Mouse (Mus musculus) midbrain, embryonic 14.5 days (tissue): ENCODE measurements around the gene Cdiptos. TPM values are rescaled to one million over a fixed set of nuclear protein-coding genes. Genes with fewer than 3 reads are reported as not detected.

Experiments
- ATAC-seq: fragments of 200-750 bp; cut with Nextera tagmentation; 2 replicates; pipeline ENCODE4 v1.8.0; 2017; ENCODE audit warnings: moderate number of reproducible peaks, moderate library complexity; ENCODE audit not compliant: low FRiP score, low TSS enrichment
- DNase-seq: peaks from one replicate; pipeline ENCODE4 v3.0.0-alpha.2; 2015
- H3K27ac ChIP-seq: fragments of 300-500 bp; sonication (generic); replicated peaks from 2 replicates; pipeline ENCODE4 v1.5.1; 2014; ENCODE audit warnings: mild to moderate bottlenecking, low read depth, low read length, moderate library complexity
- H3K27me3 ChIP-seq: fragments of 300-500 bp; sonication (generic); 2 replicates; pipeline ENCODE4 v1.6.1; 2014; ENCODE audit warnings: low read length, control low read depth, mixed read lengths; ENCODE audit not compliant: control insufficient read depth, insufficient read depth
- H3K36me3 ChIP-seq: fragments of 300-500 bp; sonication (generic); 2 replicates; pipeline ENCODE4 v1.6.1; 2014; ENCODE audit warnings: low read length, control low read depth; ENCODE audit not compliant: control insufficient read depth, insufficient read depth
- H3K4me1 ChIP-seq: fragments of 300-500 bp; sonication (generic); 2 replicates; pipeline ENCODE4 v1.6.1; 2014; ENCODE audit warnings: mild to moderate bottlenecking, antibody characterized with exemption, low read length, control low read depth; ENCODE audit not compliant: control insufficient read depth, insufficient read depth
- H3K4me2 ChIP-seq: fragments of 300-500 bp; sonication (generic); 2 replicates; pipeline ENCODE4 v1.6.1; 2014; ENCODE audit warnings: mild to moderate bottlenecking, low read length, moderate library complexity
- H3K4me3 ChIP-seq: fragments of 300-500 bp; sonication (generic); replicated peaks from 2 replicates; pipeline ENCODE4 v1.5.1; 2014; ENCODE audit warnings: low read depth, low read length
- H3K9ac ChIP-seq: fragments of 300-500 bp; sonication (generic); replicated peaks from 2 replicates; pipeline ENCODE4 v1.6.1; 2014; ENCODE audit warnings: mild to moderate bottlenecking, low read length, moderate library complexity
- H3K9me3 ChIP-seq: fragments of 300-500 bp; sonication (generic); 2 replicates; pipeline ENCODE4 v1.6.1; 2016; ENCODE audit warnings: low read length, control low read depth, mixed read lengths; ENCODE audit not compliant: control insufficient read depth
- WGBS: fragments of 180-500 bp; shearing (Covaris S2); extraction: QIAGEN DNeasy Blood & Tissue Kit; methylation state at CpG from one replicate; pipeline ENCODE4 v1.1.7; 2014; 5-methylcytosine and 5-hydroxymethylcytosine counted together
- polyA plus RNA-seq: library from polyadenylated mRNA; unstranded; fragments of >200 nt; fragmentation: Nextera tagmentation; extraction: Ambion mirVana; gene quantifications from 2 replicates; pipeline ENCODE4 v1.2.1, GENCODE M21; 2014

The Cdiptos gene
- polyA plus RNA-seq, 1 experiment from 2014 or later: 1.3 TPM

DNA sequence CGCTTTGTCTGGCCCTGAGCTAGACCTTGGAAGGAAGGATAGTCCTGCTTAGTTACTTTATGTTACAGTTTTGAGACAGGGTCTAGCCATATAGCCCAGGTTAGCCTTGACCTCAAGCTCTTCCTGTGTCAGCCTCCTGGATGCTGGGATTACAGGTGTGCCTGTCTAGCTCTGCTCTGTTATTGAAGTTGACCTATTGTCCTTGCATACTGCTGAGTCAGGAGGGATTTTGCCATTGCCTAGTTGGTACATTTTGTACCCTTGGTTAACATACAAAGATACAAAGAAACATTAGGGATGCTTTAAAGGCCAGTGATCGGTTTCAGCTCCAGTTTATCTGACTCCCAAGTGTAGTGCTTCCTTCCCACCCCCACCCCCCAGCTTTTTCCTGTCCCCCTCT lies 43.2 kb downstream of the Cdiptos start:
- no peaks in the 10 kb centered on the region for H3K9me3 ChIP-seq
- ATAC-seq: no peak
- 85% methylated on average over 2 of the region's 2 CpGs for WGBS

DNA sequence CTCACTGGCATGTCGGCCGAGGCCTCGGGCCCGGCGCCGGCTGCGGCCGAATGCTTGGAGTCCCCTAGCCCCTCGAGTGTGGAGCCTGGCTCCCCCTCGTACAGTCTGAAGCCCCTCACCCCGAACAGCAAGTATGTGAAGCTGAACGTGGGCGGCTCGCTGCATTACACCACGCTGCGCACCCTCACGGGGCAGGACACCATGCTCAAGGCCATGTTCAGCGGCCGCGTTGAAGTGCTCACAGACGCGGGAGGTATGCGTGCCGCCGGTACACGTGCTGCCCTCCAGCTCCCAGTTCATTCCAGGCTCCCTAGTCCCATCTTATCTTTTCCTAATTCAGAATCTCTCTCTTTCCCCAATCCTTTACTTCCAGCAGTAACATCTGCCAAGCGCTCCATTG lies 46.9 kb downstream of the Cdiptos start:
- H3K4me1 ChIP-seq: peaks cover 10% of the 10 kb centered on the region
- H3K9ac ChIP-seq: peak overlapping the region; percentile 80
- no peak for DNase-seq
- peak; percentile 79 for ATAC-seq
- WGBS: under 1% methylated on average over 27 of the region's 27 CpGs
- peak overlapping the region; percentile 94 for H3K4me2 ChIP-seq
- peak overlapping the region; percentile 80 for H3K27ac ChIP-seq
- H3K9me3 ChIP-seq: no peaks in the 10 kb centered on the region
- H3K27me3 ChIP-seq: no peaks in the 10 kb centered on the region
- peaks cover 22% of the 10 kb centered on the region for H3K36me3 ChIP-seq
- peak overlapping the region; percentile 90 for H3K4me3 ChIP-seq

More for the DNA sequence above, 43.2 kb downstream of the Cdiptos start:
- H3K27me3 ChIP-seq: no peaks in the 10 kb centered on the region
- no peak overlapping the region for H3K27ac ChIP-seq
- H3K4me1 ChIP-seq: peaks cover 10% of the 10 kb centered on the region
- no peak overlapping the region for H3K4me2 ChIP-seq
- peaks cover 51% of the 10 kb centered on the region for H3K36me3 ChIP-seq
- no peak overlapping the region for H3K9ac ChIP-seq
- no peak overlapping the region for H3K4me3 ChIP-seq
- DNase-seq: no peak

DNA sequence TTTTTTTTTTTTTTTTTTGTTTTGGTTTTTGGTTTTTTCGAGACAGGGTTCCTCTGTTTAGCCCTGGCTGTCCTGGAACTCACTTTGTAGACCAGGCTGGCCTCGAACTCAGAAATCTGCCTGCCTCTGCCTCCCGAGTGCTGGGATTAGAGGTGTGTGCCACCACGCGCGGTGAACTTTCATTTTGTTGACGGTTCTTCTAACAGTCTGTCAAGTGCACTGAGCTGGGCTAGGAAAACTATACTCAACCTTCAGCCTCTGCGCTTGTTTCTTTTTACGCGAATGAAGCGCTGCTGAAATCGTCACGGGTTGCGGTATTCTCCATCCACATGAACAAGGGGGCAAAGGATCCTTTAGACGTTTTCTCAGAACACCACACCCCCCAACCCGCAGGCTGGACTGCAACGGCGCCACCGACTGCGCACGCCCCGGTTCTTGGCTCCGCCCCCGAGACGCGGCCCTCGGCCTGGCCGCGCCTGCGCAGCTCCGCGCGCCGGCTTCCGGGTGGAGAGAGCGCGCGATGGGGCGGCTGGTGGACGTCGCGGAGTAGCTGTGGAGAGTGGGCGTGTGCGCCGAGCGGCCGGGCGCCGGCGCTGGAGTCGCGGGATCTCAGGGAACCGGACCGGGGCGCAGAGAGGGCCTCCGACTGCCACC lies 47.4 kb downstream of the Cdiptos start, which contains the start of gene Kctd13:
TSS of gene Kctd13 (plus strand) at position 496 of the 654 bp plus-strand sequence.
- Histone ChIP-seq H3K36me3 (peaks cover 18% of the 10 kb centered on the region), H3K27ac (peak within 1 kb of the TSS; percentile 80), H3K9ac (peak within 1 kb of the TSS; percentile 80), H3K4me1 (peaks cover 10% of the 10 kb centered on the region), H3K4me2 (peak within 1 kb of the TSS; percentile 94), H3K27me3 (no peaks in the 10 kb centered on the region), H3K9me3 (no peaks in the 10 kb centered on the region), H3K4me3 (peak within 1 kb of the TSS; percentile 90)
- WGBS: 4% methylated on average over 55 of the region's 56 CpGs
- ATAC-seq: peak; percentile 94
- DNase-seq: peak; percentile 97

DNA sequence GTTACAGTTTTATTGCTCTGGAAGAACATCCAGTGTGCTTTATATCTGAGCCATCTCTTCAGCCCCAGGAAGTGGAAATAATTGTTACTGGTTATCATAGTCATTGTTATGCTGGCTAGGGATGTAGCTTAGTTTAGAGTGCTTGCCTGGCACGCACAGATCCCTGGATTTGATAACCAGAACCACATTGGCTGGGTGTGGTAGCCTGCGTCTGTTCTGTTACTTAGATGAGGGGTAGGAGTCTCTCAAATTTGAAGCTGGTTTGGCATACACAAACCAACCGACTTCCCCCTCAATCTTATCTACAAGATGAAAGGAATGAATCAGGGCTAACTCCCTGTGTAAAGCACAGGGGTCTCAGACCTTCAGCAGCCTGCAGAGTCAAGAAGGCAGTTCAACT lies 49.6 kb downstream of the Cdiptos start:
- no peaks in the 10 kb centered on the region for H3K9me3 ChIP-seq
- no peak overlapping the region for H3K9ac ChIP-seq
- no peak for ATAC-seq
- H3K27me3 ChIP-seq: no peaks in the 10 kb centered on the region
- peaks cover 2% of the 10 kb centered on the region for H3K36me3 ChIP-seq
- peaks cover 20% of the 10 kb centered on the region for H3K4me1 ChIP-seq
- no peak for DNase-seq
- H3K4me3 ChIP-seq: no peak overlapping the region
- WGBS: 64% methylated on average over 3 of the region's 3 CpGs
- no peak overlapping the region for H3K4me2 ChIP-seq
- no peak overlapping the region for H3K27ac ChIP-seq

DNA sequence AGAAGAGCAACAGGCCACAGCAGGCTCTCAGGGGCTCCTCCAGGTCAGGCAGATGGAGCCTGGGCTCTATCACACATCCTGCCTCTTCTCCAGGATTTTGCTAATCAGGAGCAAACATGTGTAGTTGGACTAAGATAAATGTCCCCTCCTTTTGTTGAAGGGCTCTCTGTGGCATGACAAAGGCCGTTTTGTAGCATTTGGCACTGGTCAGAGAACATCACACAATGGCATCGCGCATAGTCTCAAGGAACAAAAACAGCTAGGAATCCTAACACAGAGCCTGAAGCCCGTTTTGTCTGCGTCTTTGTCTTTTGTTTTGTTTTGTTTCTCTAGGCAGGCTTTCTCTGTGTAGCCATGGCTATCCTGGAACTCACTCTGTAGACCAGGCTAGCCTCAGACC lies 51.9 kb downstream of the Cdiptos start:
- 51% methylated on average over 5 of the region's 5 CpGs for WGBS
- Histone ChIP-seq H3K4me3 (no peak overlapping the region), H3K36me3 (no peaks in the 10 kb centered on the region), H3K4me1 (peaks cover 10% of the 10 kb centered on the region; the same call in 1 of the 2 replicates), H3K27me3 (no peaks in the 10 kb centered on the region), H3K27ac (no peak overlapping the region), H3K9me3 (no peaks in the 10 kb centered on the region), H3K9ac (no peak overlapping the region), H3K4me2 (no peak overlapping the region)
- DNase-seq: no peak
- no peak for ATAC-seq

DNA sequence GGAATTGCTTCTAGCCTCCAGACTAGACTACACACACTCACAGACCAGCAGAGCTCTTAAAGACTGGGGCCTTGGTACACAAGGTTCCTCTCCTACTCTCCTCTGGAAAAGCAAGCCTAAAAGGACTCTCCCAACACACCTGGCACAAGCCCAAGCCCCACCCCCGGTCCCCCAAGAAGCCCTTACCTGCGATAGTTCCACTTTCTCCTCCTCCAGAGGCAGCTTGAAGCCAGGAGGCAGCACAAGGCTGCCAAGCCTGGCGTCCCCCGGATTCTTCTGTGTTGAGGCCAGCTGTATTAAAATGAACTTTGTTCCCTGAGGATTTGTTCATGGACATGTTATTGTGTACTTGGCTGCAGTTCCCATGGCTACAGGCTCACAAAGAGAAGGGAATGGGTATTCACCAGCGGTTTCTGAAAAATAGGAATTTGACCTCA lies 53.3 kb downstream of the Cdiptos start, which contains the start of gene Tmem219:
TSS of gene Tmem219 (minus strand) at position 294 of the 437 bp plus-strand sequence.
- Histone ChIP-seq H3K27ac (peak within 1 kb of the TSS; percentile 75), H3K36me3 (no peaks in the 10 kb centered on the region), H3K9ac (no peak within 1 kb of the TSS; the same call in 1 of the 2 replicates), H3K9me3 (no peaks in the 10 kb centered on the region), H3K4me3 (peak within 1 kb of the TSS; percentile 7; the same call in 1 of the 2 replicates), H3K27me3 (no peaks in the 10 kb centered on the region), H3K4me2 (peak within 1 kb of the TSS; percentile 35), H3K4me1 (peaks cover 10% of the 10 kb centered on the region; the same call in 1 of the 2 replicates)
- ATAC-seq (peak; percentile 66; the same call in 1 of the 2 replicates), DNase-seq (peak; percentile 81)
- 9% methylated on average over 5 of the region's 5 CpGs for WGBS

Other genes starting within 250 kb of the Cdiptos start
- gene Mapk3, start 216.5 kb downstream of the Cdiptos start, polyA plus RNA-seq: 78.4 and 110 TPM in 2 replicates
- gene Gdpd3, start 209.8 kb downstream of the Cdiptos start, polyA plus RNA-seq: 2.0 and 3.4 TPM in 2 replicates
- gene Ypel3, start 199.1 kb downstream of the Cdiptos start, polyA plus RNA-seq: 218 and 255 TPM in 2 replicates
- 0.22 and 0.24 TPM in 2 replicates for gene Tbx6, start 194.6 kb downstream of the Cdiptos start, polyA plus RNA-seq
- 210 and 212 TPM in 2 replicates for gene Ppp4c, start 183.6 kb downstream of the Cdiptos start, polyA plus RNA-seq
- 51.6 and 72.4 TPM in 2 replicates for gene Fam57b, start 178.4 kb downstream of the Cdiptos start, polyA plus RNA-seq
- not detected in 2 replicates for gene 4930451I11Rik, start 144.5 kb downstream of the Cdiptos start, polyA plus RNA-seq
- gene Doc2a, start 128.7 kb downstream of the Cdiptos start, polyA plus RNA-seq: 9.7 and 15.3 TPM in 2 replicates
- 8.0 and 12.8 TPM in 2 replicates for gene Hirip3, start 114.1 kb downstream of the Cdiptos start, polyA plus RNA-seq
- 93.5 and 95.8 TPM in 2 replicates for gene Ino80e, start 113.7 kb downstream of the Cdiptos start, polyA plus RNA-seq
- 39.0 and 39.5 TPM in 2 replicates for gene Taok2, start 91.4 kb downstream of the Cdiptos start, polyA plus RNA-seq
- 29.2 and 34.9 TPM in 2 replicates for gene Tmem219, start 53.2 kb downstream of the Cdiptos start, polyA plus RNA-seq
- 98.6 and 106 TPM in 2 replicates for gene Kctd13, start 47.2 kb downstream of the Cdiptos start, polyA plus RNA-seq
- gene Asphd1, start 26.5 kb downstream of the Cdiptos start, polyA plus RNA-seq: 6.5 and 7.0 TPM in 2 replicates
- 59.1 and 66.9 TPM in 2 replicates for gene Sez6l2, start 25.5 kb downstream of the Cdiptos start, polyA plus RNA-seq
- 101 and 106 TPM in 2 replicates for gene Cdipt, start 184 bp downstream of the Cdiptos start, polyA plus RNA-seq
- 1.7 and 3.1 TPM in 2 replicates for gene Mvp, start 38.5 kb upstream of the Cdiptos start, polyA plus RNA-seq
- not detected in 2 replicates for gene Pagr1b, start 40.4 kb upstream of the Cdiptos start, polyA plus RNA-seq
- 21.2 and 38.3 TPM in 2 replicates for gene Pagr1a, start 41.3 kb upstream of the Cdiptos start, polyA plus RNA-seq
- 53.4 and 64.6 TPM in 2 replicates for gene Gm42742, start 45.0 kb upstream of the Cdiptos start, polyA plus RNA-seq
- gene Prrt2, start 45.1 kb upstream of the Cdiptos start, polyA plus RNA-seq: 21.8 and 28.9 TPM in 2 replicates
- gene Maz, start 50.9 kb upstream of the Cdiptos start, polyA plus RNA-seq: 68.3 and 80.8 TPM in 2 replicates
- 18.9 and 30.2 TPM in 2 replicates for gene Kif22, start 66.4 kb upstream of the Cdiptos start, polyA plus RNA-seq
- gene Zg16, start 111.2 kb upstream of the Cdiptos start, polyA plus RNA-seq: not detected in 2 replicates
- 0.84 and 2.2 TPM in 2 replicates for gene AI467606, start 115.3 kb upstream of the Cdiptos start, polyA plus RNA-seq
- gene Qprt, start 146.1 kb upstream of the Cdiptos start, polyA plus RNA-seq: 0.11 and 0.67 TPM in 2 replicates
- gene Spn, start 161.7 kb upstream of the Cdiptos start, polyA plus RNA-seq: not detected in 2 replicates
- gene Cd2bp2, start 220.0 kb upstream of the Cdiptos start, polyA plus RNA-seq: 59.5 and 81.1 TPM in 2 replicates
- gene Tbc1d10b, start 232.4 kb upstream of the Cdiptos start, polyA plus RNA-seq: 24.6 and 27.6 TPM in 2 replicates
- gene Mylpf, start 232.8 kb upstream of the Cdiptos start, polyA plus RNA-seq: 4.3 and 4.5 TPM in 2 replicates